Mouse (Mus musculus): ENCODE results near the gene Gsto1. TPM values are rescaled to one million over a fixed set of nuclear protein-coding genes. Genes with fewer than 3 reads are reported as not detected.

The Gsto1 gene
- total RNA-seq, 2 experiments from 2014 or later, result 74.4 TPM

DNA sequence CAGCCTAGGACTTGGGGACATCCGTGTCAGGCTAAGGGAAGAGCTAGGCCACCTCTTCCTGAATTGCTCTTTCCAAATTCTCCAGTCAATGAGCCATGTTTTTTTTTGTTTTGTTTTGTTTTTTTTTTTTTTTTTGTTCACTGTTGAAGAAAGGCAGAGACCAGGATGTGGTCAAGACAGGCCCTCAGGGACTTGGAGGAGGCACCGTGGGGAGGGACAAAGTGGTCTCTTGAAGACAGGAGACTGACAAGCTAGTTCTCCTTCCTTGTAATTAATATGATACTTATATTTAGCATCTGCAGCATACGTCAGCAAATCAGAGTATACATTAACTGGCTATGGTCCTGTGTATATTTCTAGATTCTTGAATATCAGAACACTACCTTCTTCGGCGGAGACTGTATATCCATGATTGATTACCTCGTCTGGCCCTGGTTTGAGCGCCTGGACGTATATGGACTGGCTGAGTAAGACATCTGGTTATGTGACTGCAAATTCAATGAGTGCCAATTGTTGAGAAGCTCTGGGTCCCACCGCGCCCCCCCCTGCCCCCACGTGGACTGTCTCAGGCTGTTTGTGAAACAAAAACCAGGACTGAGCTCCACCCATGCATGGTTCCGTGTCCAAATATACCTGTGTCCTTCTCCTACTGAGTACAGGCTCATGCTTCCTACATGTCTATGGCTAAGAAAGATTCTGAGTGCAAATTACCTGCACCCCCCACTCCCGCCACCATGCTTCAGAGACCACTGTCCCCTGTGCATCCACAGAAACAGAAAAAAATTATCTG is 29.7 kb downstream of the Gsto1 start:
- intact Hi-C loops (cut with DNase I), result no loop called here
- no peak for DNase-seq (ENCODE audit: extremely low spot score in 1 of 2, low spot score in 2 of 2)

DNA sequence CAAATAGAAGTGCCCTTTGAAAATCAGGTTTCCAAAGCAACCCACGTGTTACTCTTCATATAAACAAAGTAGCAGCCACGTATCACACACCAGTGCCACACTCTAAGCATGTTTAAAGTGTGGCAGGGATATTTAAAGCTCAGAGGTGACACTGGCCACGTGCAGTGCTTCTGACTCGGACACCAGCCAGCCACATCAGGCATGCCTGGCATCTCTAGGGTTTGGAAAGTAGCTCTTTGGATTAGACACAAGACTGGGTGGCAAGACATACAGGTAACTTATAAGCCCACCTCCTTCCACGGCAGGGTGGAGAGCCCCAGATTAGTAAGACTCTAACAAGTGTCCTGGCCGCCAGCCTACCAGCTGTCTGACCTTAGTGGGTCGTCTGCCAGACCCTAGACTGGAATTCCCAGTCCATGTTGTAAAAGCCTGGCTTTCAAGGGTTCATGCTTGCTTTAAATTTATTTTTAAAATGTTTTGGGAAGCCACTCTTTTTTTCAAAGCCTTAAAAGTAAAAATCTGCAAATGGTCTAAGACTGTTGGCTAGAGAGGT is 30.5 kb downstream of the Gsto1 start:
- intact Hi-C loops (cut with DNase I), result no loop called here
- DNase-seq (ENCODE audit: extremely low spot score in 1 of 2, low spot score in 2 of 2), result no peak

DNA sequence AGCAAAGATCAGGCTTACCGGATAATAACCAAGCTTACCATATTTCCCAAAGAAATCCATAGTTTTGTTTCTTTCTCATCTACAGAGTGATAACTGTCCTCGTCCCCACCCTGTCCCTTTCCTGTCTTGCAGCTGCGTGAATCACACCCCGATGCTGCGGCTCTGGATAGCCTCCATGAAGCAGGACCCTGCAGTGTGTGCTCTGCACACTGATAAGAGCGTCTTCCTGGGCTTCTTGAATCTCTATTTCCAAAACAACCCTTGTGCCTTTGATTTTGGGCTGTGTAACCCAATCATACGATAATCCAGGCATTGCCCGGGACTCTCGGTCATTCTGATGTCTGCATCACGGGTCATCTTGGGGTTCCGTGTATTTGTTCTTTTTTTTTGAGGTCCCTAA is 31.1 kb downstream of the Gsto1 start:
- intact Hi-C loops (cut with DNase I), result no loop called here

DNA sequence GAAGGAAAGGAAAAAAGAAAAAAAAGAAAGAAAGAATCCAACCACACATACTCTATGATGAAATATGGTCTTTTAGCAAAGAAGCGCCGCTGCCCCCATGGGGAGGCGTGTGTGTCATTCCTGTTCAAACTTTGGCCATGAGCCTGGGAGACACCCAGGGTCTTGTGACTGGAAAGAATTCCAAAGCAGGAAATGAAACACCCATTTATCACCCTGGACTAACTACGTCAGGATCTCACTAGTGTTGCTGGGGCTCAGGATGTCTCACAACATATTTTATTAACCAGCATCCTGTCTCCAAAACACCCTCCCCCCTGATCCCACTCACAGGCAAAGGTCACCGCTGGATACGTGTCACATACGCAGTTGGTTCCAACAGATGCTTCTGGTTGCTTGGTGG is 31.8 kb downstream of the Gsto1 start:
- intact Hi-C loops (cut with DNase I), result no loop called here

More for the DNA sequence above, 31.1 kb downstream of the Gsto1 start:
- no peak for DNase-seq (ENCODE audit: extremely low spot score in 1 of 2, low spot score in 2 of 2)

DNA sequence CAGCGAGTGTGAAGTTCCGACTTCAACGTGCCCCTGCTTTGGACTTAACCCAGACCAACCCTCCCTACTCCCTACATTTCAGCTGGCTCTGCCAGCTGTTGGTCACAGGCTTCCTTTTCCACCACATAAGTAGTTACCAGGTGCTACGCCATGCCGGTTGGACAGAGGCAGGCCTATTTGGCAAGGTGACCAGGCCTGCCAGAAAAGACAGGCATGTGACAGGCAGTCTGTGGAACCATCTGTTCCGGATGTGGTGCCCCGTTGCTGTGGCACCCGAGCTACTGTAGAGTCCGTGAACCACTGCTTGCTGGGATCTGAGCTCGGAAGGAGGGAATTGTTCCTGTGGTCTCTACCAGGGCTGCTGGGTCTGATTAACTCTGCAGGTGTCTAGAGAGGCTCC is 32.6 kb downstream of the Gsto1 start:
- no peak for DNase-seq (ENCODE audit: extremely low spot score in 1 of 2, low spot score in 2 of 2)
- intact Hi-C loops (cut with DNase I), result no loop called here

More for the DNA sequence above, 31.8 kb downstream of the Gsto1 start:
- no peak for DNase-seq (ENCODE audit: extremely low spot score in 1 of 2, low spot score in 2 of 2)

DNA sequence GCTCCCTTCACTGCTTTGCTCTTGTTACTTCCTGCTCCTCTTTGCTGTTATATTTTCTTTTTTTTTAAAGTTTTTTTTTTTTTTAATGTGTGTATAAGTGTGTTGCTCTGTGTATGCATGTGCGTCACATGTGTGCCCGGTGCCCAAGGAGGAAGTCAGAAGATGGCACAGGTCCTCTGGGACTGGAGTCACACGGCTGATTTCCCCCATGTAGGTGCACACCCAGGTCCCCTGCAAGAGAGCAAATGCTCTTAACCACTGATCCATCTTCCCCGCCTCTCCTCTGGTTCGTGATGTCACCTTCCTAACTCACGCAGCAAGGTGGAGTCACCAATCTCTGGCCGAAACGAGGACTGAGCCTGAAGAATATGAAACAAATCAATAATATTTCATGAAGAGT is 33.3 kb downstream of the Gsto1 start:
- intact Hi-C loops (cut with DNase I), result no loop called here
- no peak for DNase-seq (ENCODE audit: extremely low spot score in 1 of 2, low spot score in 2 of 2)

DNA sequence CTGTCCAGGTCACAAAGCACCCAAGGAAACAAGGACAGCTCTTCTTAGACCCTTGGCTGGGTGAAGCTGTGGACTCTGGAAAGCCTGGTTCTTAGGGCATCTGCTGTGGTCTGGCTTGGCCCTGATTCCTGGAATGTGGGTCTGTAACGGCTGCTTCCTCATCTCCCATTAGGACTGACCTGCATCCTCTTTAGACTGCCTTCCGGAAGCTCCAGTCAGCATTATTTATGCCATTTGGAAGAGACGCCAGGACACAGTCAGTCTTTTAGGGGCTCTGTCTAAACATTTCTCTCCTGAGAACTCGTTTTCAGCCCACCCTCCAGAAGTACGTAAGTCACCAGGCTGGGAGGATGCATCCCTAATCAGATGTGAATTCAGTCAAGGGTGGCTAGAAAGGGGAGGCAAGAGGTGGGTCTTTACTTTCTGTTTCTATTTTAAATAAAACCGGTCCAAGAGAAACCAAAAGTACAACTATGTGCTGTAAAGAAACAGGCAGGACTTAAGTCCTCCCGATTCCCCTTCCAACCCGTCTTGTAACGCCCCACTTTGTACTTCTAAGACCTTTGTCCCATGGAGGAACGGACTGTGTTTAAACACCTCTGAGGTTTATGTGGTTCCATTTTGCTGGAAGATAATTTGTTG is 35.8 kb downstream of the Gsto1 start:
- DNase-seq (ENCODE audit: extremely low spot score in 1 of 2, low spot score in 2 of 2), result no peak
- intact Hi-C loops (cut with DNase I), result no loop called here

DNA sequence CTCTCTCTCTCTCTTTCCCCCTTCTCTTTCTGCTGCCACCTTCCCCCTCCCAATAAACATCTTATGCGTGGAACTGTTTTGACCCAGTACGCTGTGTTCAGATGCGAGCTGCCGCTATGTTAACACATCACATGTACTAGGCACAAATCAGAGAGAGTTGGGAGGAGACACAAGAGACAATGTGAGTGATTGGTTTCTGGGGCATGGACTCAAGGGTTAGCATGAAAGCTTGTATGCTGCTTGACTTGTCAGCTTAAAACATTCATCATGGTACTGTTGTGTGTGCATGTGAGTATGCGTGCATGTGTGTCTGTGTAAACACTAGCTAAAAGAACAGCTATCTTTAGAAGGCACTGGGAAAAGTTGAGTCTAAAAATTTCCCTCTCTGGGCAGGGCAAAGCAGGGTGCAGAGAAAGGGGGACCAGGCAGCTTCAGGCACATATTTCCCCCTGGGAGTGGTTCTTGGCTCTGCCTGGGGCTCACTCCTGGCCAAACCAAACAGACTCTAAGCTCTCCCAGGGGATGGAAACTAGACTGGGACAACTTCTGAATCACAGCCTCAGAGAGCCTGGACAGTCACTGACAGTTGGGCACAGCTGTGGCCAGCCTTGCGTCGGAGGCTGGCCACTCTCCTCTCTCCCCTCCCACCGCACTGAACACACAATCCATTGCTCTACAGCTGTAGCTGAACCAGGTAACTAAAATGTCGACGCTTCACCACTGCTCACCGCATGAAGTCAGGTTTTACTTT is 37.0 kb downstream of the Gsto1 start:
- intact Hi-C loops (cut with DNase I), result no loop called here

DNA sequence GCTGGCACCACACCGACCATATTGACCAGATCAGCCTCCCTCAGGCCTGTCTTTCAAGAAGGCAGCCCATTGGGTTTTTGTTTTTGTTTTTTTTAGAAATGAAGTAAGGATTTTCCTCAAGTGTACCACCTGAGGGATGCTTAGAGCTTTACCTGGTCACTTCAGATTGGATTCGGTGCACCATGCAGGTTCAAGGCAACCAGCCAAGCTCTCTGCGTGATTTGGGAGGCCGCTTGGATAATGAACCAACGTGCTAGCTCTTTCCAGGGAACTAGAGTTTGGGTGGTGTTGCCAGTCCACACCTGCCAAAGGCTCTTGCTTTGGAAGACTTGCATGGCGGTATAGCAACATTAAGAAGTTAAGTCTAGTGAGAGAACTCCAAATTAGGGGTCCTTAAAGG is 38.3 kb downstream of the Gsto1 start:
- intact Hi-C loops (cut with DNase I), result no loop called here
- DNase-seq (ENCODE audit: extremely low spot score in 1 of 2, low spot score in 2 of 2), result no peak

More for the DNA sequence above, 37.0 kb downstream of the Gsto1 start:
- peak in 1 of 2 experiments; percentile 40 for DNase-seq (ENCODE audit: extremely low spot score in 1 of 2, low spot score in 2 of 2)

DNA sequence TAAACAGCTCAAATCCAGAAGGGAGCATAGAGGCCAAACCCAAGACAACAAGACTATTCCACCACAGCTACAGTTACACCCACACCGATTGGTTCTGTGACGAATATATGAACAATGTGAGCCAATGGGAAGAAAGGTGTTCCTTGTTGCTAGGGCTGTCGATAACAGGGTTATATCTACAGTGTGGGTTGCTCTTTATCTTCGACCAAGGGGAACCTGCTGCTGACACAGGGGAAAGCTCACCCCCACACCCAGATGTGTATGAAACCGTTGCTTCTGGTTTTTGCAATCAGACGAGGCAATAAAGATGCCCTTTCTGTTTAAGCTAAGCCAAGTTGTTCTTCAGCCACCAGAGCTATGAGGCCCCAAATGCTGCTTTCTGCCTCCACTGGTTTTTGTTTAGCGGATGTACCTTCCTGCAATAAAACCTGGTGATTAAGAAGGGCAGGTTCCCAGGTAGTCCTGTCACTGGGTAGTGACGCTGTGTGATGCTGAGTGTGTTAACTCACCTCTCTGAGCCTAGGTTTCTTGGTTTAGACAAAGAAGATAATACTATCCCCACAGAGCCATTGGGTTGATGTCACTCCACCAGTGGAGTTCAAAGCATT is 43.8 kb downstream of the Gsto1 start:
- intact Hi-C loops (cut with DNase I), result no loop called here
- DNase-seq (ENCODE audit: extremely low spot score in 1 of 2, low spot score in 2 of 2), result no peak

DNA sequence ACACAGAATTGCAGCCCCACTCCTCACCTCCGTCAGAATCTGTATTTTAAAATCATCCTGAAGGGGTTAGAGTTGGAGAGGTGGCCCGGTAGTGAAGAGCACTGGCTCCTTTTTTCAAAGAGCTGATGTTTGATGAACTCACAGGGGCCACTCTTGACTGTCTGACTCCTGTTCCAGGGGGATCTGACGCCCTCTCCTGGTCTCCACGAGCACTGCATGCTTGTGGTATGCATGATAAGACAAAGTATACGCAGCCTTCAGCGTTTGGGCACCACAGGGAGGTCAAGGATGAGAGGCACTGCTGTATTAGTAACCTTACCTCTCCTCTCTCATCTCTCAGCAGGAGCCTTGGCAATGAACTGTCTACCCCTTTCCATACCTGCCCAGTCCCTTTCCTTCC is 45.2 kb downstream of the Gsto1 start:
- intact Hi-C loops (cut with DNase I), result no loop called here
- no peak for DNase-seq (ENCODE audit: extremely low spot score in 1 of 2, low spot score in 2 of 2)

DNA sequence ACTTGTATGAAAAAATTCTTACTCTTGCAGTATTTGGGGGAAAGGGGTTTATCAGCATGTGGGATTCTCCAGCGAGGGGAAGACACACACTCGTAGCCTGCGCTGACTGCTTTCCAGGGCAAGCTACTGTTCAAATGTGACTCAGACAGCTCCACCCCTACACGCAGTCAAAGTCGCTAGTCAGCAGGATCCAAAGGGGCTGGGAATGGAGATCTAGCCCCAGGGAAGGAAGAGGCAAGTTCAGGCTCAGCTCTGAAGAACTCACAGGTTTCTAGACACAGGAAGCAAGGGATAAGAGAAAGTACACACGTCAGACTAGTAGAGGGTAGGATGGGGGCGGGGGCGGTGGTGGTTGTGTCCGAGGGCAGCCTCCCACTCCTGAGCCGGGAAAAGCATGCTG is 45.8 kb downstream of the Gsto1 start:
- no peak for DNase-seq (ENCODE audit: extremely low spot score in 1 of 2, low spot score in 2 of 2)
- intact Hi-C loops (cut with DNase I), result no loop called here

DNA sequence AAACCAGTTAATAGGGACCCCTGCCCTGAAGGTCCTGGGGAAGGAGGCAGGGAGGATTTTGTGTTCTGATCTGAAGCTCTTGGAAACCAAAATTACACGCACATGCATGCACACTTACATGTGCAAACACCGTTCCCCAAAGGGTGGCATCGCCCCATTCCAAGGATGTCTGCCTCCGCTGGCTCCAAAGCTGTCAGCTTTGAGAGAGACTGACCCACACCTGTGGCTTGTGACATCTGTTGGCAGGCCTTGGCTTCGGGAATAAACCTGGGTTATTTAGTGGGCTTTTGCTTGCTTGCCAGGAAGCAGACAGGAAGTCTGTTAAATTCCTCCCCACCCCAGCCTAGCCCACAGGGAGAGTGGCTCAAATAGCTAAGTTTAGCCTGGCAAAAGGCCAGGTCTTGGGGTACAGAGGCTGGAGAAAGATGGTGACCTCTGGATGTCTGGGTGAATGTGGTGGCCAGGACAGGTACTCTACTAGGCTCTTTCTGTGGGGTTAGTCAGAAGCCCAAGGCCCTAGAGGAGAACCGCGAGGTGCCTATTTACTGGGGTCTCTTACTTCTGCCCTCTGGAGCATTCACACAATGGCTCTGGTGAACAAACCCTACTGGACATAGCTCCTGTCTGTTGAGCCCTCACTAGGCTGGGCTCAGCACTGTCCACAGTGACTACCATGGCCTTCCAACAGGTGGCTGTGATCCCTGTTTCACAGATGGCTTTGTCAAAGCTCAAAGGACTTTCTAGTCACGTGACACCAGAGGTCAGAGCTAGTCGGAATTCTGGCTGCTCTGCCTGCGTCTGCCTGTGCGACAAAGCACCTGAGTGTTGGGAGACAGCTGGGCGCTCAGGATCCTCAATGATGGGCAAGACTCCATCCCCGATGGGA is 47.8 kb downstream of the Gsto1 start:
- peak in 1 of 2 experiments; percentile 56 for DNase-seq (ENCODE audit: extremely low spot score in 1 of 2, low spot score in 2 of 2)
- intact Hi-C loops (cut with DNase I), result no loop called here

DNA sequence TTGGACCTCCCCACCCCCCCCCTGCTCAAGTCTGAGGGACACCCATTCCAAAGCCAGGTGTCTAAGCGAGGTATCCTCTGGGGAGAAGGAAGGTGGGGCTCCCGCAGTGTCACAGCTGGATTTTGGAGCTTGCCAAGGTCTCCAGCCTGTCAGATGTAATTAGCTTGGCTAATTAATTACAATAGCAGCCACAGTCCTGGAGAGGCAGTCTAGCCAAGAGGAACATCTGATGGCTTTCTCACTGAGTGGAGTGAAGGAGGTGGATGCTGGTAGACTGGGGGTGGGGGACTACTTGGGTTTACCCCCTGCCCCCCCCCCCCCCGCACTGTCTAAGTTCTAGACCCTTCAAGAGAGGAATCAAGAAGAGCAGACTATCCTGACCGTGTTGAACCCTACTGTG is 48.9 kb downstream of the Gsto1 start:
- intact Hi-C loops (cut with DNase I), result no loop called here
- DNase-seq (ENCODE audit: extremely low spot score in 1 of 2, low spot score in 2 of 2), result no peak

DNA sequence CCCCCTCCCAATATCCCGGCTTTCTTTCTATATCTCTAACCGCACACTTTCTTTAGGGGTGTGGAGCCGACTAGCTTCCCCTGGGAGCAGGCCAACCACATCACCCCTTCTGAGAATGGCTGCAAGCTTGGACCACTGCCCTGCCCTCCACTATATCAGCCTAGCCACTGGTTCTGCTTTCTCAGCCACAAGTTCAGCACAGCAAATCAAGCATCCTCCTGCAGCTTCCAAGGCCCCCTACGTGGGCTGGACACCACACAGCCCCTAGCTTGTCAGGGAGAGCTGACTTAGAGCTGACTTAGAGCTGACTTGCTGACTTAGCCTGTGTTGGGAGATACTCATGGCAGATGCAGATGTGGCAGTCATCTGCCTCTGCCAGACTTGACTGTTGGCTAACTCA is 50.3 kb downstream of the Gsto1 start:
- no peak for DNase-seq (ENCODE audit: extremely low spot score in 1 of 2, low spot score in 2 of 2)
- intact Hi-C loops (cut with DNase I), result no loop called here

DNA sequence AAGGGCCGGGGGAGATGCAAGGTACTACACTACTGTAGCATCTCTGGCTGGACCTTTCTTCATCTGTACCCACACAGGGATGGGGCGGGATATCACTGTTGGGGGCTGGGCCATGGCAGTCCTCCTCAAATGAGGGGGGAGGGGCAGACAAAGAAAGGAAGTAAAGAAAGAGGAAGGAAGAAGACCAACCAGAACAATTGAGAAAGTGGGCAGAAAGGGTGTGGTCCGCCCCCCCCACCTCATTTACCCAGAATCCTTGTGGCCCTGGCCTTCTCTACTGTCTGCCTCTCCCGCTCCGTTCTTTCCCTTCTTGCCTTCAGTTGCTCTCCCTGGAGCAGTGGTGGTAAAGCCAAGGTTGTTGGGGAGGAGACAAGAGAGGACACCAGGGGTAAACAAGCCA is 50.8 kb downstream of the Gsto1 start:
- DNase-seq (ENCODE audit: extremely low spot score in 1 of 2, low spot score in 2 of 2), result no peak
- intact Hi-C loops (cut with DNase I), result no loop called here

DNA sequence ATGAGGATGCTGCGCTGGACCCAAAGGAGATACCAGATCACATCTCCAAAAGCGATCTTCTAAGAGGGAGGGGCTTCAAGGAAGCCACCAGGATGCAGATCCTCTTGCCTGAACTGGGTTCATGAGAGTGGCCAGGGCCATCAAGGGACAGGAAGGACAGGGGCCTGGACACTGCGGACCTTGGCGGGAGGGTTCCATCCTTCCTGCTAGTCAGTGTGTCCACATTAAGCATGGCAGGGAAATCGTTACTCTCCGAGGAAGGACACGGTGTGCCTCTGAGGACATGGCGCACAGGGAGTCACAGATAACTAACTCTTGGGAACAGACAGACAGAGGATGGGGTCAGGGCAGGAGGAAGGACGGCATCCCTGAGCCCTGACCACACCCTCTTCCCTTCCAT is 52.8 kb downstream of the Gsto1 start:
- intact Hi-C loops (cut with DNase I), result no loop called here
- no peak for DNase-seq (ENCODE audit: extremely low spot score in 1 of 2, low spot score in 2 of 2)

DNA sequence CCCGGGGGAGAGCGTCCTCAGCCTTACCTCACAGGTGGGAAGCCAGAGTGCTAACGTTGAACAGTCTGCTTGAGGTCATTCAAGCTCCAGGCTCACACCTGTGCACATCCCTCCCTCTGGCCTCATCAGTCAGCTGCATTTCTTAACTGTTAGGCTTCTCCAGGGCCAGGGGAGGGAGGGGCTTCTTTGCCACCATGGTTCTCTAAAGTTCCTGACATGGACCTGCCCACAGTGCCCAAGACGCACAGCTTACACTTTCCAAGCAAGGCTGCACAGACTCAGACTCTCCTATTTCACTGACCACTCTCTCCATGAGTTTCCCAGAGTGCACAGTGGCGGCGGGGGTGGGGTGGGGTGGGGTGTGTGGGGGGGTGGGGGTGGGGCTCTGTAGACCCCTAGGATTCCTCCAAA is 54.2 kb downstream of the Gsto1 start:
- DNase-seq (ENCODE audit: extremely low spot score in 1 of 2, low spot score in 2 of 2), result no peak

More for the DNA sequence above, 54.2 kb downstream of the Gsto1 start:
- intact Hi-C loops (cut with DNase I), result no loop called here

Measured in left cerebral cortex, postnatal 10 days (tissue).